Mouse (Mus musculus) midbrain, embryonic 15.5 days (tissue): ENCODE data around the gene Tifab. TPM values are rescaled to one million over a fixed set of nuclear protein-coding genes. Genes with fewer than 3 reads are reported as not detected.

Source experiments
- ATAC-seq: fragments of 200-750 bp; cut with Nextera tagmentation; replicated peaks from 2 replicates; pipeline ENCODE4 v1.8.0; 2017; ENCODE audit warnings: moderate TSS enrichment
- H3K27ac ChIP-seq: fragments of 300-500 bp; sonication (generic); 2 replicates; pipeline ENCODE4 v1.5.1; 2015; ENCODE audit warnings: mild to moderate bottlenecking, inconsistent platforms
- H3K27me3 ChIP-seq: fragments of 300-500 bp; sonication (generic); replicated peaks from 2 replicates; pipeline ENCODE4 v1.6.1; 2015; ENCODE audit warnings: inconsistent platforms
- H3K36me3 ChIP-seq: fragments of 300-500 bp; sonication (generic); replicated peaks from 2 replicates; pipeline ENCODE4 v1.6.1; 2015; ENCODE audit warnings: inconsistent platforms
- H3K4me1 ChIP-seq: fragments of 300-500 bp; sonication (generic); 2 replicates; pipeline ENCODE4 v1.6.1; 2015; ENCODE audit warnings: inconsistent platforms
- H3K4me2 ChIP-seq: fragments of 300-500 bp; sonication (generic); 2 replicates; pipeline ENCODE4 v1.6.1; 2015; ENCODE audit warnings: inconsistent platforms, mild to moderate bottlenecking, moderate library complexity
- H3K4me3 ChIP-seq: fragments of 300-500 bp; sonication (generic); 2 replicates; pipeline ENCODE4 v1.5.1; 2015; ENCODE audit warnings: mild to moderate bottlenecking, inconsistent platforms
- H3K9ac ChIP-seq: fragments of 300-500 bp; sonication (generic); 2 replicates; pipeline ENCODE4 v1.6.1; 2015; ENCODE audit warnings: mild to moderate bottlenecking, inconsistent platforms
- H3K9me3 ChIP-seq: fragments of 300-500 bp; sonication (generic); 2 replicates; pipeline ENCODE4 v1.6.1; 2016; ENCODE audit warnings: inconsistent platforms
- WGBS: fragments of 180-500 bp; shearing (Covaris S2); methylation state at CpG from one replicate; pipeline ENCODE4 v1.1.7; 2015; ENCODE audit warnings: mixed read lengths; 5-methylcytosine and 5-hydroxymethylcytosine counted together
- polyA plus RNA-seq: library from polyadenylated mRNA; unstranded; fragments of >200 nt; fragmentation: Nextera tagmentation; extraction: Ambion mirVana; gene quantifications from 2 replicates; pipeline ENCODE4 v1.2.1, GENCODE M21; 2015

Tifab gene
- polyA plus RNA-seq, 1 experiment from 2014 or later = 0.96 TPM

DNA sequence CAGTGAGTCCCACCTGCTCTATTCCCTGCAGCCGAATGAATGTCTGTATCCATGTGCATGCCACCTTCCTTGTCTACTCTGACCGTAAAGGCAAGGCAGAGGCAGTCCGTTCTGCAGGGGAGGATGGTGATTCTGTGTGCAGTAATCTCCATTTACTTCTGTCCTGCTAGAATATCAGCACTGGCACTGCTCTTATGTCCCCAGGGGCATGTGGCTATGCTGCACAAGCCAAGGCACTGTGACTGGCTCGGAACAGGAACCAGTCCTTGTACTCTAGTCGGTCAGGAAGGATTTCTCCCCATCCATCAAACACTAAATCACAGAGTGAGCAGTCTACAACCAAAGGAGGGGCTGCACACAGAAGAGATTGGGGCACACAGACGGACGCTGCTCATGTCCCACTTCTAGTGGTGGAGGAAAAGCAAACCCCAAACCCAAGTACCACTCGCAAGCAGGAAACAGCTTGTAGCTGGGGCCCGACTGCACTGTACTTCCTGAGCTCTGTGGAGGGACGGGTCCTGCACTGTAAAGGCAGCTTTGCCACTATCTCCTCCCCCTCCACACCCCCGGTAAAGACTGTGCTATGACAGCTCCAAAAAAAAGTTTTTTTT is 46.3 kb downstream of the Tifab start:
- no peak overlapping the region for H3K9ac ChIP-seq
- H3K36me3 ChIP-seq = peaks cover 11% of the 10 kb centered on the region
- no peaks in the 10 kb centered on the region for H3K27me3 ChIP-seq
- peaks cover 24% of the 10 kb centered on the region for H3K4me1 ChIP-seq
- ATAC-seq = no peak
- 88% methylated on average over 11 of the region's 11 CpGs for WGBS
- H3K27ac ChIP-seq = no peak overlapping the region
- no peaks in the 10 kb centered on the region for H3K9me3 ChIP-seq
- no peak overlapping the region for H3K4me2 ChIP-seq
- H3K4me3 ChIP-seq = no peak overlapping the region

DNA sequence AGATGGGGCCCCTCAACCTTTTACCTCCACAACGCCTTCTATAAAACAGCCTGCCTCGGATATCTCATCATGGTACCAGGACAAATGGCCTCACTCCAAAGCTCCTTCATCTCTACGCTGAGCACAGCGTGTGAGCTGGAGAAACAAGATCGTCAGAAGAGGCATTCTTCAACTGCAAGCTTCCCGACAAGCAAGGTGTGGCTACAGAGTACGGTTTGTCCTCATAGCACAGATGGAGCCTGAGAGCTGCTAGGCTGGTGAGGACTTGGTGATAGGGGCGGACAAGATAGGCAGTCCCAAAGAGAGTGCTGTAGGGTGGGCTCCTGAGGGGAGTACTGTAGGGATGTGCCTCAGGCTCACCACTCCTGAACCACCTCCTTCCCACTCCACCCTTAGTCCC is 48.1 kb downstream of the Tifab start:
- WGBS = 90% methylated on average over 8 of the region's 8 CpGs
- no peaks in the 10 kb centered on the region for H3K27me3 ChIP-seq
- no peak overlapping the region for H3K4me3 ChIP-seq
- H3K9me3 ChIP-seq = no peaks in the 10 kb centered on the region
- no peak for ATAC-seq
- H3K27ac ChIP-seq = no peak overlapping the region
- H3K36me3 ChIP-seq = peaks cover 26% of the 10 kb centered on the region
- no peak overlapping the region for H3K4me2 ChIP-seq
- H3K4me1 ChIP-seq = peaks cover 18% of the 10 kb centered on the region
- H3K9ac ChIP-seq = no peak overlapping the region

DNA sequence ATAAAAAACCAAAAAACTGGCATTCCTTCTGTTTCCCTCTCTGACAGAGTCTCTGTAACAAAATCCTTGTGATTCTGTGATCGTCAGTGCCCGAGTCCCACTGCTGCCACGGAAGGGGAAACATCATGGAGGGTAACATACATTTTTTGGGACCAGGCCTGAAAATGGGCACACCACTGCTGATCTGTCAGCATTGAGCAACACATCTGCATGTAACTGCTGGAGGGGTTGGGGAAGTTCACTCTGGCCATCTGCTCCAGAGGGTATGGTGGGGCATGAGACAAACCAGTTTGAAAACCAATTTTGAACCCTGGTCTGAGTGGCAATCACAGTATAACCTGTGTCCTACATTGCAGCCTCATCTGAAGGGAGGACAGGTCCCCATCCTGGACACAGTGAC is 49.1 kb downstream of the Tifab start:
- 96% methylated on average over 3 of the region's 3 CpGs for WGBS
- no peak overlapping the region for H3K4me3 ChIP-seq
- H3K4me1 ChIP-seq = peaks cover 18% of the 10 kb centered on the region
- ATAC-seq = no peak
- H3K27me3 ChIP-seq = no peaks in the 10 kb centered on the region
- no peaks in the 10 kb centered on the region for H3K9me3 ChIP-seq
- H3K9ac ChIP-seq = no peak overlapping the region
- H3K36me3 ChIP-seq = peaks cover 30% of the 10 kb centered on the region
- no peak overlapping the region for H3K27ac ChIP-seq
- H3K4me2 ChIP-seq = no peak overlapping the region

DNA sequence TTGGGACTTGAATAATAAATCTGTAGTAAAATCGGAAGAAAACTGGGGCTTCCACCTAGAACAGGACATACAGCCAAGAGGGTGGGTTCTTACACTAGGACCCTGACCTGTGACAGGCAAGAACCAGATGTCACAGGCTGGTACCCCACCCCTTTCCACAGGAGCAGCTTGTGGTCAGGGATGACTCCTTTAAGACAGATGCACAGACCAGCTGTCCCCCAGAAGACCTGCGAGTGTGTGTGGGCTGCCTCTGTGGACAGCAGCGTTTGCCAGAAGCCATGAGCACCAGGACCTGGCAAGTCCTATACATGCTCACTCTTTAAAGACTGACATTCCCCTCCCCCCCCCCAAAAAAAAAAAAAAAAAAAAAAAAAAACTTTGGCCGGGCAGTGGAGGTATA is 49.7 kb downstream of the Tifab start:
- Histone ChIP-seq H3K4me3 (no peak overlapping the region), H3K4me1 (peaks cover 13% of the 10 kb centered on the region), H3K9me3 (no peaks in the 10 kb centered on the region), H3K9ac (no peak overlapping the region), H3K27me3 (no peaks in the 10 kb centered on the region), H3K27ac (no peak overlapping the region), H3K4me2 (no peak overlapping the region), H3K36me3 (peaks cover 30% of the 10 kb centered on the region)
- no peak for ATAC-seq
- 92% methylated on average over 4 of the region's 4 CpGs for WGBS

DNA sequence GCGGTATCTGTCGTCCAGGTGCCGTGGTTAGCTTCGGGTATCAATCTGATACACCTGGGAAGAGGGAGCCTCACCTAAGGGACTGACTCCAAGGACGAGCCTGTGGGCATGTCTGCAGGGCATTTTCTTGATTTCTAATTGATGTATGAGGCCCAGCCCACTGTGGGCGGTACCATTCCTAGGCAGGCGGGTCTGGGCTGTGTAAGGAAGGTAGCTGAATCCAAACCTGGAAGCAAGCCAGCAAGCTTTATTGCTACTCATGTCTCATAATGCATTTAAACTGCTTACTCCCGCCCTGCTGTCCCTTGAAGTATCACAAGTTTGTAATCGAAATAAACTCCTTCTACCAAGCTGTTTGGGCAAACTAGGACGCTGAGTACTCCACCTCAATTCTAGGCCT is 53.1 kb downstream of the Tifab start:
- Histone ChIP-seq H3K27me3 (no peaks in the 10 kb centered on the region), H3K4me1 (no peaks in the 10 kb centered on the region), H3K4me2 (no peak overlapping the region), H3K27ac (no peak overlapping the region), H3K9me3 (no peaks in the 10 kb centered on the region), H3K36me3 (peaks cover 34% of the 10 kb centered on the region), H3K9ac (no peak overlapping the region), H3K4me3 (no peak overlapping the region)
- 94% methylated on average over 10 of the region's 10 CpGs for WGBS
- ATAC-seq = no peak

Other genes with a start within 250 kb of the Tifab start
- gene H2afy, start 42.5 kb downstream of the Tifab start, polyA plus RNA-seq = 291 and 299 TPM in 2 replicates
- 3.9 and 6.1 TPM in 2 replicates for gene Neurog1, start 73.3 kb upstream of the Tifab start, polyA plus RNA-seq
- 16.4 and 22.7 TPM in 2 replicates for gene Cxcl14, start 117.7 kb upstream of the Tifab start, polyA plus RNA-seq
- not detected in 2 replicates for gene Gm3045, start 247.7 kb upstream of the Tifab start, polyA plus RNA-seq